Mouse (Mus musculus) layer of hippocampus, adult 2 months (tissue): ENCODE measurements at regions not wholly inside any gene's neighbourhood (a gene's known extent, or its start where the extent isn't known, plus 50 kb on each side); places are given as distances from the start of the nearest gene placed in this dataset.
"Not testable (repeated sequence)": the region's sequence is repeated elsewhere in the genome, so short reads cannot be mapped to it uniquely, and the experiment has no call there.

ENCODE experiments used
- DNase-seq, 2 experiments: peaks; one replicate each; pipeline ENCODE4 v3.0.0; 2022; ENCODE audit warnings: low spot score in 2 of 2
- H3K27ac ChIP-seq: fragments of 200-600 bp; 2 replicates; pipeline ENCODE4 v1.8.1; 2022
- H3K4me3 ChIP-seq: fragments of 200-600 bp; 2 replicates; pipeline ENCODE4 v1.8.1; 2022; ENCODE audit warnings: mild to moderate bottlenecking
- CTCF ChIP-seq: fragments of 200-600 bp; conservative IDR thresholded peaks from 2 replicates; pipeline ENCODE4 v1.8.1; 2022; ENCODE audit warnings: antibody characterized with exemption, mild to moderate bottlenecking, moderate library complexity

DNA sequence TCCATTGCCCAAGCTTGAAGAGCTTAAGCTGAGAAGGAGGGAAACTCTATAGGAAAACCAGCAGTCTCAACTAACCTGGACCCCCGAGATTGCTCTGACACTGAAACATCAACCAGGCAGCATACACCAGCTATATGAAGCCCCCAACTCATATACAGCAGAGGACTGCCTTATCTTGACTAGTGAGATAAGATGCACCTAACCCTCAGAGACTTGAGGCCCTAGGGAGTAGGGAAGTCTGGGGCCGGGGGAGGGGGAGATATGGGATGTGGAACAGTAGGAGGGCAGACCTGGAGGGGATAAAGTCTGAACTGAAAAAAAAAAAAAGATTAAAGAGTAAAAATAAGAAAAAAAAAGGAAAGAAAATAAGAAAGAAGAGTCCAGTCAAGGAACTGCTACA, 540.5 kb upstream of the Pkdcc start:
- H3K27ac ChIP-seq, result no peak overlapping the region
- no peak for DNase-seq
- H3K4me3 ChIP-seq, result no peak overlapping the region
- TF ChIP-seq CTCF, result no peak

DNA sequence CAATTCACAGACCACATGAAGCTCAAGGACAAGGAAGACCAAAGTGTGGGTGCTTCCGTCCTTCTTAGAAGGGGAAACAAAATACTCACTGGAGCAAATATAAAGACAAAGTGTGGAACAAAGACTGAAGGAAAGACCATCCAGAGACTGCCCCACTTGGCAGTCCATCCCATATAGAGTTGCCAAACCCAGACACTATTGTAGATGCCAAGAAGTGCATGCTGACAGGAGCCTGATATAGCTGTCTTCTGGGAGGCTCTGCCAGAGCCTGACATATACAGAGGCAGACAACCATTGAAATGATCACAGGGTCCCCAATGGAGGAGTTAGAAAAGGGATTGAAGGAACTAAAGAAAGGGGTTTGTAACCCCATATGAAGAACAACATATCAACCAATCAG, 548.5 kb upstream of the Pkdcc start:
- DNase-seq, H3K4me3 ChIP-seq, H3K27ac ChIP-seq: not testable (repeated sequence)

DNA sequence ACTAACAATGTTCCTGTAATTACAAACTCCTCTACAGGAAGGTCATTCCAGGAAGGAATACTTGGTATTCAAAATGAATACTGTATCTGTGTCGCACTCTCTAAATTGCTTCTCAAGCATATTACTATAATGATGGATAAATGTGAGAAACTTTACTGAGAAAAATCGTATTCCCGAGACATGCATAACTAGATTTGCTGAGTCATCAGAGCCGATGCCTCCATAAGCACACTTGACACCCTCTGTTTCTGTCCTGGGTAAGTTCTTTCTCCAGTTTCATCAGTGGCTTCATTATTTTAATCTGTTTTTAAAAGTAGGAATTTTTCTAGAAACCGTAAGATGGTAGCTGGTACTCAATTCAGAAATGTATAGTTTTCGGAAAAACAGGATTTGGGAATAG, 550.7 kb upstream of the Pkdcc start:
- no peak for DNase-seq
- H3K4me3 ChIP-seq, result no peak overlapping the region
- TF ChIP-seq CTCF, result no peak
- H3K27ac ChIP-seq, result no peak overlapping the region

DNA sequence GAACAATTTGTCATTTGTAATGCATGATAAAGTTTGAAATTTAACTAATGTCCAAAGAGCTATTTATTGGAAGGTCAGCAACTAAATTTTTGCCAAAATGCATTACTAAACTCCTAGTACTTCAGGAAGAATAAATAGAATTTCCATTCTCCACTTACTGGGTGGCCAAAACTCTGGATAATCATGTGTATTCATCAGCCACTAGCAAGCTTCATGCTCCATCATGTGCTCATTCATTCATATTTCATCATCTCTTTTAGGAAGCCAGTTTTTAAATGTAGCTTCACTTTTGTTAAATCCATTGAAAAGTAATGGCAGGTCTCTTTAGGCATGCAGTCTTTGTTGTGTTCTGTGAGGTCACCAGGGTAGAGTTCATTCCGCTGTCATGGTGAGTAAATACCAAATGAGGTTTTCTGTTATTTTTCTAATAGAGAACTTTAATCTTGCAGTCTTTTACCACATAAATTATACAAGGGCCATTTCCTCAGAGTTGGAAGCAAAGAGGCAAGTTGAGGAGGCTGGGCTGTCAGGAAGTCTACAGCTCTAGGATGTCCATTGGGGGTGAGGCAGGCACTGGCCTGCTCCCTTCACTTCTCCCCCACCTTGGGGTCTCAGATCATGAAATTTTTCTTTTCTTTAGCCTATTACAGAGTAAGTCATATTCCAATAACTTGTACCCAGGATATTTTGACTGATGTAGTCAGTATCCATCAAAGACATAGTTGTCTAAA, 578.5 kb upstream of the Pkdcc start:
- TF ChIP-seq CTCF, result no peak

DNA sequence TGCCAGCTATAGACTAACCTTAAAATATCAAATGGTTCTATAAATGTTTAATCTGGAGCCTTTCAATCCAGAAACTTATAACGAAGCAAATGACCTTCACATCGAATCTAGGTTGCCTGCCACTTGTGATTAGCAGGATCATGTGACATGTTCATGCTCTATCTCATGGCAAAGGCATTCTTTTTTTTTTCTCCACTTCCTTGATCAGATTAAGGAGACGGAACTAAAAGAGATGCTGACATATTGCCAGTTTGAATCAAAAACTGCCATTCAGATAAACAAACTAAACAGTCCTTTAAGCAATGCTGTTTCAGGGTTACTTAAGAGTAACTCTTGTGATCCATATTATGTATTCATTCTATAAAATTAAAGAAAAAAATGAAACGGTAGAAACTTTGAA, 579.2 kb upstream of the Pkdcc start:
- Histone ChIP-seq H3K27ac (no peak overlapping the region), H3K4me3 (no peak overlapping the region)
- TF ChIP-seq CTCF, result no peak
- no peak for DNase-seq

More for the DNA sequence above, 578.5 kb upstream of the Pkdcc start:
- H3K4me3 ChIP-seq, result no peak overlapping the region
- H3K27ac ChIP-seq, result no peak overlapping the region
- no peak for DNase-seq

DNA sequence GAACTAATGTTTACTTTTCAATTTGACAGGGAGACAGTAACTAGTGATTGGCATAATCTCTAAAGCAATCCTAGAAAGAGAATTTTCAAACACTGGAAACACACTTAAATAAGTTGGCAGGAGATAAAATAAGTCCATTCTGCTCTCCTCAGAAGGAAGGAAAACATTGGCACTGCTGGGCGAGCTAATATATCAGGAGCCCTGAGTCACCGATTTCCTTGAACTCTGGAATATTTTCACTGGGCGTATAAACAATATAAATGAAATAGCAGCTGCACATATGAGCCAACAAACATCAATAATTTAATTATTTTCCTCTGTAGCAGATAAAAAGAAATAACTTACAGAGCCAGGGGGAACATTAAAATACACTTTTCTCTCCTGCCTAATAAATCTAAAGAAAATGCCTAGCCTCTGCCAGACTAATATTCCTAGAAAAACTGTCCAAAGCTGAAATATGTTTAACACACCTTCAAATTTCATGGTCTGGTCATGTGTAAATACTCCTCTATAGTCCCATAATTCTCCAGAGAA, 608.4 kb upstream of the Pkdcc start:
- DNase-seq, result no peak
- Histone ChIP-seq H3K27ac (no peak overlapping the region), H3K4me3 (no peak overlapping the region)
- TF ChIP-seq CTCF, result no peak

DNA sequence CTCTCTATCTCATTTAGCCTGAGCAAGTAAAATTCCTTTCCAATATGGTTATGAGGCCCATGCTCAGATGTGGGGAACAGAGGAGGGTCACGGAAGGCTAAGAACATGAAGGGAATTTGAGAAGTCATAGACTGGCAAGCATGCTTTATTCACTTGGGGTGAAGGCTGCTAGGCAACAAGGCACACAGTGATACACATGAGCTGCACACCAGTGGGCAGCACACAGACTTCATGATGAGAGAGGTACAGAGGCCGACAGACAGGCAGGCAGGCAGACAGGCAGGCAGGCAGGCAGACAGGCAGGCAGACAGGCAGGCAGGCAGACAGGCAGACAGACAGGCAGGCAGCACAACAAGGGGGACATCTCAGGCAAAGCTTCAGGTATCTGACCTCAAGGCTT, 631.3 kb upstream of the Pkdcc start:
- no peak for TF ChIP-seq CTCF
- Histone ChIP-seq H3K4me3 (no peak overlapping the region), H3K27ac (no peak overlapping the region)
- no peak for DNase-seq

DNA sequence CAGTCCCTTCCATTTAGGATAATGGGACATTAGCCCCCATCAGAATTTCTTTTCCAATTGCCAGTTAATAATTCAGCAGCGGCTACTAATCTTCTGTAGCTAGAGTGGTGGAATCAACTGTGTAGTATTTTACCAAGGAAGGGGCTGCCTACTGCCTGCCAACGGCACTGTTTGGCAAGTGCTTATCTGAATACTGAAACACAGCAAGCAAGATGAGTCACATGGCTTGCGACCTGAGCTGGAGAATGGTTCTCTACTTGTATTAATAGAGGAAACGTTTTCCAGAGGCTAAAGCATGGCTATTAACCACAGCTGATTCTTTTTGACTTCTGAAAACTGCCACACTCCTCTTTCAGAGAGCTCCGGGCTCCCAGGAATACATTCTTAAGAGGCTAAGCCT, 681.6 kb upstream of the Pkdcc start:
- no peak for DNase-seq
- Histone ChIP-seq H3K27ac (no peak overlapping the region), H3K4me3 (no peak overlapping the region)
- no peak for TF ChIP-seq CTCF

DNA sequence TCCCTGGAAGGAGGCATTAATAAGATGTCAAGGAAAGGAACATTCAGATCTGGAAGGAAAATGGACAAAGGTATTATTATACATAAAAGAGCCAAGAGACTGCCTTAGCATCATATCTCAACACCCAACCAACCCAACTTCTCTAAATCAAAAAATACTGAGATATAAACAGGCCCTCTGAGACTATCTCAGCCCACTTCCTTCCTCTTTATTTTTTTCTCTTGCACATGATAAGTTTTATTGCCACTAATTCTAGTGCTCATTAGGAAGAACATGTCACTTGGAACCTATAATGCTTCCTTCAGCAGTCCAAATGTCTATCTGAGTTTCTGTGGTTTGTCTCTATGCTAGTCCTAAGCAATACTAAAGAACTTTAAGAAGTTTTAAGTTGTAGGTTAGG, 697.0 kb upstream of the Pkdcc start:
- DNase-seq, result no peak
- Histone ChIP-seq H3K27ac (no peak overlapping the region), H3K4me3 (no peak overlapping the region)
- no peak for TF ChIP-seq CTCF

DNA sequence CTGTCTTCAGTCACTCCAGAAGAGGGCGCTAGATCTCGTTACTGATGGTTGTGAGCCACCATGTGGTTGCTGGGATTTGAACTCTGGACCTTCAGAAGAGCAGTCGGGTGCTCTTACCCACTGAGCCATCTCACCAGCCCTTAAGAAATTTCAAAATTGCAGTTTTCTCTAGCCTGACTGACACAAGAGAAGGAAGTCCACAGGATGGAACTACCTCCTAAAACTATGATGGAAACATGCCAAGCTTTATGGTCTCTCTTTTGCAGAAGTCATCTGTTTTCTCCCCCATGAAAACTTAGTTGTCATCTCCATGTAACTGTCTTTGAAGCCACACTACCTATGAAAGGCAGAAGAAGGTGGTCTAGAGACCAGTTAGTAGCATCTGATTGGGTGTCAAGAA, 698.2 kb upstream of the Pkdcc start:
- Histone ChIP-seq H3K4me3 (no peak overlapping the region), H3K27ac (no peak overlapping the region)
- TF ChIP-seq CTCF, result no peak
- DNase-seq, result no peak

DNA sequence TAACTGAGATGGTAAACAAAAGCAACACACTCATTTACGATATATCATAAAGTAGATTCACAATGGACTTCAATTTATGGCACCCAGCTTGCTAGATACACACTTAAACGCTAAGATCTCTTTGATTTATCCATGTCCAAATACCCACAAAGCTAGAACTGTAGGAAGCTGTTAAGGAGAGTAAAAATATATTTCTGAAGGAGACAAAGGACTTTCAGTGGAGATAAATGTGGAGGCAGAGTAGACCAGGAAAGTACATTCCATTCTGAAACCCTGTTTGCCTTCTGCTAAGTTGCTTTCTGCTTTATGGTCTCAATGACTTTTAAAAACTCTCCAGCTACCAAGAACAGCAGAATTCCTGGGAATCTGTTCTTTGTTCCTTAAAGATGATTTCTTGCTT, 701.3 kb upstream of the Pkdcc start:
- no peak overlapping the region for H3K4me3 ChIP-seq
- no peak for DNase-seq
- no peak for TF ChIP-seq CTCF
- H3K27ac ChIP-seq, result no peak overlapping the region

DNA sequence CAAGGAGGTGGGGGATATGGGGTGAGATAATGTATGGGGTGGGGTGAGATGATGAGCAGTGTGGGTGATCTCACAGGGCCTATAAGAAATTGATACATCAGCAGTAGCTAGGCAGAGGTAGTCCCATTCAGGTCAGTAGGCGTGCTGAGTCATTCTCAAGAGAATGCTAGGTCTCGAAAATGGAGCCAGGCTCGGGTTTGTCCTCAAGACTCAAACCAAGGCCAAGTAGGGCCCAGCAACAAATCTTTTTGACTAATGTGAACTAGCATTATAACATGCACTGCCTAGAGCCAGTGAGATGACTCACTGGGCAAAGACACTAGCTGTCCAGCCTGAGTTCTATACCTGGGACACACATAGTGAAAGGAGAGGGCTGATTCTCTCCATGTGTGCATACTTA, 710.8 kb upstream of the Pkdcc start:
- TF ChIP-seq CTCF, result no peak
- Histone ChIP-seq H3K4me3 (no peak overlapping the region), H3K27ac (no peak overlapping the region)
- DNase-seq, result no peak

DNA sequence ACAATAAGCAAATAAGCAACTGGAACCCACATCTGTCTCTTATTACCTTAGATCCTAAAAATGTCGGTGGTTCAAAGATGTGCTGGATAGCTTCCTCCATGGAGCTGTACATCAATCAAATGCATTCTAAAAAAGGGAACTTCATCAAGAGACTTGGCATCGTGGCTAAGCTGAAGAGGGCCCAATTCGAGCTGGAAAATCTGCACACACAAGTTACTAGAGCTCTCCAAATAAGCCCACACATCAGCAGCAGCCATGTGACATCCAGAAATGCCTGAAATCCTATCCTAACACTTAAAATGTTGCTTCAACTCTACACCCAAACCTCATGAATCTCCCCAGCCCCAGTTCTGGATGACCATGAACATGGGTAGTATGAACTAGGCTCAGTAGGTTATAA, 729.5 kb upstream of the Pkdcc start:
- no peak for TF ChIP-seq CTCF
- no peak for DNase-seq

DNA sequence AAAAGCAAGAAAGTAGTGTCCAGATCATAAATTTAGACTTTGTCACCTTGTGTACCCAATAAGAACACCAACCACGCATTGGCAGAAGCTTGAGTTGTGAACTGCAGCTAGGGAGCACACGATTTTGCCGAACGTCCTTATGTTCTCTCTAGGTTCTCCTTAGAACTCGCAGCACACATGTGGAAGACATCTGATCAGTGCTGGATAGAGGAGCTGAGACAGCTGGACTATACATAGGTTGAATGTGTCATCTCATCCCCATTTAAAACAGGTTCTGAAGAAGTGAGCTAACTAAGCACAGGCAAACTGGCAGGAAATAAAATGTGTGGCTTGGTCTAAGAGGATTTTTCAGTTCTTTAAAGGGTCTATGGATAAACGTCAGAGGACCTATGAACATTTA, 730.5 kb upstream of the Pkdcc start:
- Histone ChIP-seq H3K4me3 (no peak overlapping the region), H3K27ac (no peak overlapping the region)
- DNase-seq, result no peak
- no peak for TF ChIP-seq CTCF

More for the DNA sequence above, 729.5 kb upstream of the Pkdcc start:
- H3K27ac ChIP-seq, result no peak overlapping the region
- no peak overlapping the region for H3K4me3 ChIP-seq
